Mouse (Mus musculus) MEL (cell line): ENCODE results near the gene Majin. TPM values are rescaled to one million over a fixed set of nuclear protein-coding genes. Genes with fewer than 3 reads are reported as not detected.

Experiments
- DNase-seq: peaks from one replicate; pipeline ENCODE4 v3.0.0; 2011; ENCODE audit warnings: low read depth, low spot score
- H3K27ac ChIP-seq: 2 replicates; pipeline ENCODE4 v1.5.1; 2012; ENCODE audit warnings: low read depth, mild to moderate bottlenecking, control low read depth, low read length, moderate library complexity; ENCODE audit not compliant: control insufficient read depth
- H3K27me3 ChIP-seq, 2 experiments: fragments of 150-350 bp in 1 of 2; sonication (generic) in 1 of 2; 2 replicates each; pipeline ENCODE4 v1.6.1; 2012; ENCODE audit warnings: low read length in 2 of 2, mild to moderate bottlenecking in 2 of 2, improper control_type of control experiment in 1 of 2, moderate library complexity in 1 of 2; ENCODE audit not compliant: insufficient read depth in 2 of 2, control insufficient read depth in 1 of 2
- H3K36me3 ChIP-seq, 2 experiments: 2 replicates each; pipeline ENCODE4 v1.6.1; 2012 to 2014; ENCODE audit warnings: low read length in 2 of 2, improper control_type of control experiment in 1 of 2, inconsistent platforms in 1 of 2, mild to moderate bottlenecking in 1 of 2; ENCODE audit not compliant: insufficient read depth in 2 of 2, control insufficient read depth in 1 of 2
- H3K4me1 ChIP-seq, 2 experiments: fragments of 150-350 bp in 1 of 2; sonication (generic) in 1 of 2; 2 replicates each; pipeline ENCODE4 v1.6.1; 2012; ENCODE audit warnings: low read length in 2 of 2, improper control_type of control experiment in 1 of 2, mild to moderate bottlenecking in 1 of 2; ENCODE audit not compliant: insufficient read depth in 2 of 2, control insufficient read depth in 1 of 2
- H3K4me3 ChIP-seq, 2 experiments: fragments of 150-350 bp in 1 of 2; sonication (generic) in 1 of 2; 2 replicates each; pipeline ENCODE4 v1.5.1; 2012; ENCODE audit warnings: low read depth in 2 of 2, low read length in 2 of 2, mild to moderate bottlenecking in 2 of 2, moderate library complexity in 2 of 2, control low read depth in 1 of 2, improper control_type of control experiment in 1 of 2; ENCODE audit not compliant: control insufficient read depth in 1 of 2, insufficient read depth in 1 of 2
- H3K79me2 ChIP-seq: 2 replicates; pipeline ENCODE4 v1.6.1; 2012; ENCODE audit warnings: mild to moderate bottlenecking, low read length, moderate library complexity; ENCODE audit not compliant: control insufficient read depth, poor library complexity, insufficient read depth
- H3K9ac ChIP-seq: 2 replicates; pipeline ENCODE4 v1.6.1; 2012; ENCODE audit warnings: low read depth, mild to moderate bottlenecking, control low read depth, low read length, moderate library complexity; ENCODE audit not compliant: control insufficient read depth, poor library complexity, severe bottlenecking
- H3K9me3 ChIP-seq: fragments of 150-350 bp; sonication (generic); replicated peaks from 2 replicates; pipeline ENCODE4 v1.6.1; 2012; ENCODE audit warnings: mild to moderate bottlenecking, low read length, improper control_type of control experiment, moderate library complexity; ENCODE audit not compliant: insufficient read depth
- BHLHE40 ChIP-seq: IDR thresholded peaks from 2 replicates; pipeline ENCODE4 v1.6.1; 2012; ENCODE audit warnings: low read depth, mild to moderate bottlenecking, inconsistent platforms, low read length, improper control_type of control experiment, borderline replicate concordance
- CHD1 ChIP-seq: IDR thresholded peaks from 2 replicates; pipeline ENCODE4 v1.6.1; 2012; ENCODE audit warnings: low read depth, mild to moderate bottlenecking, inconsistent platforms, low read length, improper control_type of control experiment
- CHD2 ChIP-seq: IDR thresholded peaks from 2 replicates; pipeline ENCODE4 v1.6.1; 2011; ENCODE audit warnings: low read length, improper control_type of control experiment
- CTCF ChIP-seq, 3 experiments: IDR thresholded peaks in 2 of 3; conservative IDR thresholded peaks in 1 of 3; 2 replicates each; pipeline ENCODE4 v1.5.1; 2011 to 2012; ENCODE audit warnings: low read length in 3 of 3, low read depth in 2 of 3, mild to moderate bottlenecking in 2 of 3, improper control_type of control experiment in 1 of 3, inconsistent platforms in 1 of 3, mixed read lengths in 1 of 3, moderate library complexity in 1 of 3; ENCODE audit not compliant: control insufficient read depth in 1 of 3, insufficient read depth in 1 of 3, poor library complexity in 1 of 3, severe bottlenecking in 1 of 3
- E2F4 ChIP-seq: IDR thresholded peaks from 2 replicates; pipeline ENCODE4 v1.6.1; 2011; ENCODE audit warnings: low read depth, low read length, improper control_type of control experiment, borderline replicate concordance
- GABPA ChIP-seq: IDR thresholded peaks from 2 replicates; pipeline ENCODE4 v1.6.1; 2012; ENCODE audit warnings: low read depth, mild to moderate bottlenecking, inconsistent platforms, low read length, improper control_type of control experiment, moderate library complexity
- GATA1 ChIP-seq: IDR thresholded peaks from 2 replicates; pipeline ENCODE4 v1.6.1; 2011; ENCODE audit warnings: low read depth, low read length, improper control_type of control experiment
- HCFC1 ChIP-seq: IDR thresholded peaks from 2 replicates; pipeline ENCODE4 v1.6.1; 2012; ENCODE audit warnings: low read depth, mild to moderate bottlenecking, inconsistent platforms, low read length, improper control_type of control experiment, moderate library complexity
- JUND ChIP-seq: IDR thresholded peaks from 2 replicates; pipeline ENCODE4 v1.6.1; 2011; ENCODE audit warnings: low read depth, mild to moderate bottlenecking, improper control_type of control experiment, low read length
- MAFK ChIP-seq: IDR thresholded peaks from 2 replicates; pipeline ENCODE4 v1.6.1; 2011; ENCODE audit warnings: low read depth, mild to moderate bottlenecking, low read length, improper control_type of control experiment, borderline replicate concordance
- MAX ChIP-seq: IDR thresholded peaks from 2 replicates; pipeline ENCODE4 v1.6.1; 2011; ENCODE audit warnings: low read length, improper control_type of control experiment
- MAZ ChIP-seq: IDR thresholded peaks from 2 replicates; pipeline ENCODE4 v1.6.1; 2012; ENCODE audit warnings: low read depth, mild to moderate bottlenecking, inconsistent platforms, low read length, improper control_type of control experiment
- MEF2A ChIP-seq: IDR thresholded peaks from 2 replicates; pipeline ENCODE4 v1.6.1; 2014; ENCODE audit warnings: low read depth, mild to moderate bottlenecking, inconsistent platforms, low read length, improper control_type of control experiment; ENCODE audit not compliant: poor library complexity, insufficient replicate concordance, severe bottlenecking; ENCODE audit errors: extremely low read depth
- MXI1 ChIP-seq: IDR thresholded peaks from 2 replicates; pipeline ENCODE4 v1.6.1; 2011; ENCODE audit warnings: mild to moderate bottlenecking, low read depth, low read length, improper control_type of control experiment
- MYC ChIP-seq: IDR thresholded peaks from 2 replicates; pipeline ENCODE4 v1.6.1; 2011; ENCODE audit warnings: low read depth, mild to moderate bottlenecking, low read length, improper control_type of control experiment, moderate library complexity
- NELFE ChIP-seq: IDR thresholded peaks from 2 replicates; pipeline ENCODE4 v1.6.1; 2011; ENCODE audit warnings: low read depth, low read length, improper control_type of control experiment
- POLR2A ChIP-seq, 2 experiments: IDR thresholded peaks; 2 replicates each; pipeline ENCODE4 v1.6.1; 2011 to 2012; ENCODE audit warnings: low read length in 2 of 2, mild to moderate bottlenecking in 2 of 2, control low read depth in 1 of 2, improper control_type of control experiment in 1 of 2, low read depth in 1 of 2, moderate library complexity in 1 of 2; ENCODE audit not compliant: control insufficient read depth in 1 of 2, insufficient read depth in 1 of 2, poor library complexity in 1 of 2
- POLR2AphosphoS2 ChIP-seq: IDR thresholded peaks from 2 replicates; pipeline ENCODE4 v1.6.1; 2011; ENCODE audit warnings: low read length, improper control_type of control experiment
- POLR2AphosphoS5 ChIP-seq: IDR thresholded peaks from 2 replicates; pipeline ENCODE4 v1.6.1; 2012; ENCODE audit warnings: low read depth, borderline replicate concordance, mild to moderate bottlenecking, inconsistent platforms, low read length, moderate library complexity, mixed read lengths
- RAD21 ChIP-seq: IDR thresholded peaks from 2 replicates; pipeline ENCODE4 v1.6.1; 2011; ENCODE audit warnings: mild to moderate bottlenecking, low read depth, low read length, improper control_type of control experiment
- RCOR1 ChIP-seq: IDR thresholded peaks from 2 replicates; pipeline ENCODE4 v1.6.1; 2012; ENCODE audit warnings: low read depth, mild to moderate bottlenecking, inconsistent platforms, low read length, improper control_type of control experiment
- SIN3A ChIP-seq: IDR thresholded peaks from 2 replicates; pipeline ENCODE4 v1.6.1; 2012; ENCODE audit warnings: low read length, improper control_type of control experiment, inconsistent platforms
- SMC3 ChIP-seq: IDR thresholded peaks from 2 replicates; pipeline ENCODE4 v1.6.1; 2011; ENCODE audit warnings: low read depth, low read length, improper control_type of control experiment
- TAL1 ChIP-seq: IDR thresholded peaks from 2 replicates; pipeline ENCODE4 v1.6.1; 2012; ENCODE audit warnings: mild to moderate bottlenecking, inconsistent platforms, low read length, moderate library complexity, mixed read lengths
- TBP ChIP-seq: IDR thresholded peaks from 2 replicates; pipeline ENCODE4 v1.8.0; 2011; ENCODE audit warnings: low read depth, low read length, improper control_type of control experiment
- TCF12 ChIP-seq: IDR thresholded peaks from 2 replicates; pipeline ENCODE4 v1.6.1; 2014; ENCODE audit warnings: low read depth, mild to moderate bottlenecking, inconsistent platforms, low read length, improper control_type of control experiment, moderate library complexity
- USF2 ChIP-seq, 2 experiments: IDR thresholded peaks; 2 replicates each; pipeline ENCODE4 v1.6.1; 2011 to 2012; ENCODE audit warnings: improper control_type of control experiment in 2 of 2, low read length in 2 of 2, borderline replicate concordance in 1 of 2, inconsistent platforms in 1 of 2, low read depth in 1 of 2, mild to moderate bottlenecking in 1 of 2; ENCODE audit not compliant: insufficient read depth in 1 of 2
- ZC3H11A ChIP-seq: IDR thresholded peaks from 2 replicates; pipeline ENCODE4 v1.6.1; 2012; ENCODE audit warnings: low read depth, mild to moderate bottlenecking, inconsistent platforms, low read length, improper control_type of control experiment
- ZKSCAN1 ChIP-seq: IDR thresholded peaks from 2 replicates; pipeline ENCODE4 v1.6.1; 2012; ENCODE audit warnings: low read depth, mild to moderate bottlenecking, inconsistent platforms, low read length, improper control_type of control experiment, moderate library complexity
- ZNF384 ChIP-seq: IDR thresholded peaks from 2 replicates; pipeline ENCODE4 v1.6.1; 2012; ENCODE audit warnings: low read depth, mild to moderate bottlenecking, inconsistent platforms, low read length, improper control_type of control experiment
- polyA plus RNA-seq, 2 experiments: library from polyadenylated mRNA; stranded (reverse) in 1 of 2; unstranded in 1 of 2; fragments of >175 nt in 1 of 2; fragments of >200 nt in 1 of 2; gene quantifications; 2 replicates each; pipeline versions ENCODE4 v1.2.1 to v1.2.4; 2012; ENCODE audit warnings: low replicate concordance in 2 of 2, low read depth in 1 of 2; ENCODE audit not compliant: insufficient read length in 2 of 2, insufficient read depth in 1 of 2, missing spikeins in 1 of 2
- total RNA-seq: library from RNA; depleted of rRNA; stranded (reverse); fragments of 300-350 nt; gene quantifications from 2 replicates; pipeline ENCODE4 v1.2.3, GENCODE M21; 2012

The Majin gene
- total and polyA plus RNA-seq, 3 experiments = not detected

DNA sequence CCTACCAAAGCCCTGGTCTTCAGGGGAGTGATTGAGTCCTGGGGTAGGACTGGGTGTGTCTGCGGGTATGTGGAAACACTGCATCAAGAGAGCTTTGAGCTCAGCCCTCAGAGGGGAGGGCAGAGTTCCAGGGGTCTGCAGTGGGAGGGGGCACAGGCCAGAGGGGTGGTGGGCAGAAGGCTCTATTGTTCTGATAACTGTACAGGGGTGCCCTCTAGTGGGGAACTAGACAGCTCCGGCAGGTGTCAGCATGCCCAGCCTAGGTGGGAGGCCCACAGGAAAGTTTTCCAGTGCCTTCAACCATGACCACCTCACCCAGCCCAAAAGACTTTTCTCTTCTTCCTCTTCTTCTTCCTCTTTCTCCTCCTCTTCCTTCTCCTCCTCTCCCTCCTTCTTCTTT is 76.2 kb downstream of the Majin start:
- H3K36me3 ChIP-seq = peaks cover 0 to 2% of the 10 kb centered on the region in 2 experiments; a peak in 1 of 4 replicates
- no peaks in the 10 kb centered on the region for H3K27me3 ChIP-seq
- no peaks in the 10 kb centered on the region for H3K9me3 ChIP-seq
- H3K4me3 ChIP-seq = no peak overlapping the region
- H3K9ac ChIP-seq = no peak overlapping the region
- no peaks in the 10 kb centered on the region for H3K4me1 ChIP-seq
- peak; percentile 41 for DNase-seq
- TF ChIP-seq MYC (no peak), CTCF (IDR thresholded peaks at IDR 0.05 in 2 of 3, conservative IDR thresholded peaks at IDR 0.05 in 1 of 3; ENCODE audit: control insufficient read depth in 1 of 3, insufficient read depth in 1 of 3, low read depth in 2 of 3, low read length in 3 of 3, poor library complexity in 1 of 3, severe bottlenecking in 1 of 3) (peak in 2 of 3 experiments; percentile 66 to 75; a peak in 4 of 6 replicates), MAX (no peak), RAD21 (peak; percentile 52), GATA1 (no peak), RCOR1 (no peak), CHD1 (no peak), ZC3H11A (peak; percentile 29), TAL1 (no peak), HCFC1 (no peak), CHD2 (no peak), MAFK (no peak), TBP (no peak), BHLHE40 (no peak), POLR2AphosphoS2 (no peak), ZNF384 (no peak), USF2 (IDR thresholded peaks at IDR 0.05; ENCODE audit: borderline replicate concordance in 1 of 2, insufficient read depth in 1 of 2, low read depth in 1 of 2, low read length in 2 of 2) (no peak), SMC3 (peak; percentile 51), JUND (no peak), MXI1 (no peak), MAZ (no peak), ZKSCAN1 (no peak)
- H3K27ac ChIP-seq = no peak overlapping the region
- no peaks in the 10 kb centered on the region for H3K79me2 ChIP-seq

DNA sequence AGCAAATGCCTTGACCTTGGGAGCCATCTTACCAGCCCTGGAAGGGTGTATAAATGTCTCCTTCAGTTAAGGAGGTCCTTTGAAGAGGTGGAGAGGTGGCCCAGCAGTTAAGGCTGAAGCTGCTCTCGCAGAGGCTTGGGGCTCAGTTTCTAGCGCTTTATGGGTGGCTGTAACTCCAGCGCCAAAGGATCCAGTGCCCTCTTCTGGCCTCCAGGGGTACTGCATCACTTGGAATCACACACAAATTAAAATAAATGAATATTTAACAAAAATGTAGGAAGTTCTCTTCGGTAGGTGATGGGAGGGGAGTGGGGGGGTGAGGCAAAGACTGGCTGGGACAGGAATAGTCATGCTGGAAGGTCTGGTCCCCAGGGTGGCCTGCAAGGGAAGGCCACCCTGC is 76.8 kb downstream of the Majin start:
- H3K36me3 ChIP-seq = peaks cover 0 to 2% of the 10 kb centered on the region in 2 experiments; a peak in 1 of 4 replicates

More for the DNA sequence above, 76.8 kb downstream of the Majin start:
- Histone ChIP-seq H3K9ac (no peak overlapping the region), H3K4me3 (no peak overlapping the region), H3K79me2 (no peaks in the 10 kb centered on the region), H3K9me3 (no peaks in the 10 kb centered on the region), H3K27ac (no peak overlapping the region), H3K4me1 (no peaks in the 10 kb centered on the region), H3K27me3 (no peaks in the 10 kb centered on the region)
- DNase-seq = peak; percentile 41
- TF ChIP-seq MEF2A = no peak
- TF ChIP-seq POLR2A (IDR thresholded peaks at IDR 0.05; ENCODE audit: control insufficient read depth in 1 of 2, insufficient read depth in 1 of 2, low read depth in 1 of 2, low read length in 2 of 2, poor library complexity in 1 of 2) = no peak
- no peak for TF ChIP-seq RCOR1
- no peak for TF ChIP-seq TBP
- no peak for TF ChIP-seq BHLHE40
- no peak for TF ChIP-seq ZC3H11A
- no peak for TF ChIP-seq USF2 (IDR thresholded peaks at IDR 0.05; ENCODE audit: borderline replicate concordance in 1 of 2, insufficient read depth in 1 of 2, low read depth in 1 of 2, low read length in 2 of 2)
- no peak for TF ChIP-seq TAL1
- no peak for TF ChIP-seq POLR2AphosphoS5
- no peak for TF ChIP-seq GATA1
- no peak for TF ChIP-seq GABPA
- peak; percentile 48 for TF ChIP-seq SMC3
- peak; percentile 41 for TF ChIP-seq RAD21
- no peak for TF ChIP-seq E2F4
- TF ChIP-seq TCF12 = no peak
- TF ChIP-seq CTCF (IDR thresholded peaks at IDR 0.05 in 2 of 3, conservative IDR thresholded peaks at IDR 0.05 in 1 of 3; ENCODE audit: control insufficient read depth in 1 of 3, insufficient read depth in 1 of 3, low read depth in 2 of 3, low read length in 3 of 3, poor library complexity in 1 of 3, severe bottlenecking in 1 of 3) = peak; percentile 50 to 58 (median 57)
- TF ChIP-seq SIN3A = no peak
- TF ChIP-seq NELFE = no peak
